Mouse (Mus musculus) neural tube, embryonic 14.5 days (tissue): ENCODE measurements around the gene Gdpd5. TPM values are rescaled to one million over a fixed set of nuclear protein-coding genes. Genes with fewer than 3 reads are reported as not detected.

Source experiments
- ATAC-seq: fragments of 200-750 bp; cut with Nextera tagmentation; 2 replicates; pipeline ENCODE4 v1.8.0; 2017; ENCODE audit warnings: low read depth, mild to moderate bottlenecking, moderate TSS enrichment, moderate library complexity
- H3K27ac ChIP-seq: fragments of 300-500 bp; sonication (generic); 2 replicates; pipeline ENCODE4 v1.5.1; 2014; ENCODE audit warnings: low read depth, mild to moderate bottlenecking, control low read depth, low read length, moderate library complexity, mixed read lengths
- H3K27me3 ChIP-seq: fragments of 300-500 bp; sonication (generic); 2 replicates; pipeline ENCODE4 v1.6.1; 2014; ENCODE audit warnings: low read length; ENCODE audit not compliant: control insufficient read depth, insufficient read depth
- H3K36me3 ChIP-seq: fragments of 300-500 bp; sonication (generic); 2 replicates; pipeline ENCODE4 v1.6.1; 2014; ENCODE audit warnings: low read length, mixed read lengths; ENCODE audit not compliant: control insufficient read depth, insufficient read depth
- H3K4me1 ChIP-seq: fragments of 300-500 bp; sonication (generic); 2 replicates; pipeline ENCODE4 v1.6.1; 2014; ENCODE audit warnings: low read length; ENCODE audit not compliant: control insufficient read depth, insufficient read depth
- H3K4me2 ChIP-seq: fragments of 300-500 bp; sonication (generic); 2 replicates; pipeline ENCODE4 v1.6.1; 2014; ENCODE audit warnings: mild to moderate bottlenecking, low read depth, low read length, control low read depth
- H3K4me3 ChIP-seq: fragments of 300-500 bp; sonication (generic); 2 replicates; pipeline ENCODE4 v1.5.1; 2014; ENCODE audit warnings: low read depth, low read length, control low read depth, mixed read lengths
- H3K9ac ChIP-seq: fragments of 300-500 bp; sonication (generic); replicated peaks from 2 replicates; pipeline ENCODE4 v1.6.1; 2014; ENCODE audit warnings: low read depth, mild to moderate bottlenecking, control low read depth, low read length, mixed read lengths
- H3K9me3 ChIP-seq: fragments of 300-500 bp; sonication (generic); 2 replicates; pipeline ENCODE4 v1.6.1; 2016; ENCODE audit warnings: low read length; ENCODE audit not compliant: control insufficient read depth
- WGBS: fragments of 180-500 bp; shearing (Covaris S2); extraction: QIAGEN DNeasy Blood & Tissue Kit; methylation state at CpG from one replicate; pipeline ENCODE4 v1.1.7; 2014; 5-methylcytosine and 5-hydroxymethylcytosine counted together
- polyA plus RNA-seq: library from polyadenylated mRNA; unstranded; fragments of >200 nt; fragmentation: Nextera tagmentation; extraction: Ambion mirVana; gene quantifications from 2 replicates; pipeline ENCODE4 v1.2.1, GENCODE M21; 2014

Gene Gdpd5
- polyA plus RNA-seq, 1 experiment from 2014 or later = 38.1 TPM

- peak; percentile 28; the same call in 1 of the 2 replicates for ATAC-seq
- 2% methylated on average over 18 of the region's 18 CpGs for WGBS
- peaks cover 36% of the 10 kb centered on the region for H3K4me1 ChIP-seq
Observed at GRCm38 (mm10) chr7:99351802-99352517, 29.3 kb upstream of the Gdpd5 start.

DNA sequence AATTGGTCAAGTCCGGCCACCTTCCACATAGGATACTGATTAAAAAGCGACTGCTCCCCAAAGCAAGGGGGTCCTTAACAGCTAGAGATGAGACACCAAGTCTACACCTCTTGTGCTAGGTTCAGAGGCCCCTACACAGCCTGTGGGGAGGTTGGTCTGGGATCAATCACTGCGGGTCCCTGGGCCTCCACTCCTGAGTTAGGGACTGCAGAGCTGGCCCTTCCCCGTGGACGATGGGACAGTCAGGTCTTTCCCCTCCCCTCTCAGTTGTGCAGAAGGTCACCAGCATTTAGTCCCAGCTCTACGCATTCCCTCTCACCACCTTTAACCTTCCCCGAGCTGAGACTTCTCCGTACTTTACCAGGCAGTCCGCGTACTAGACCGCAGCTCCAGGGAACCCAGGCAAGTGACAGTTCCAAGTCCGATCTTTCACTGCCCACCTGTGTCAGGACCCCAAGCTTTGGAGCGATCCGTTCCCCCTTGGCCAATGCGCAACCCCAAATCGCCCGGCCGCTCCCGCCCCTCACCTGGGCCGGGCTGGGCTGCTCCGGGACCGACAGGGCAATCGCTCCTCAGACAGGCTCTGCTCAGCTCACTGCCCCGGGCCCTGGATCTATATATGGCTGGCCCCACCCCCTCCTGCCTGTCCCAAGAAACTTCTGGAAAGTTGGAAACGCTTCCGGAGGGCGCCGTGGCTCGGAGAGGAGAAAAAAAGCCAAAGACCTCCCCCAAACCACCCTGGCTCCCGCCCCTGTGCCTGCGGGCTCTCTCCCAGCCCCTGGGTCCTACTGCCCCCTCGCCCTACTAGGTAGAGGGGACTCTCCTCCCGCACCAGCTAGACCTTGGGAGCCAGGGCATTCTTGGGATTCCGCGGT lies 28.5 kb upstream of the Gdpd5 start, which contains the start of gene Serpinh1:
Gene Serpinh1, minus strand, starts transcription at position 714 of the 875 bp plus-strand sequence.
- WGBS = 2% methylated on average over 33 of the region's 35 CpGs
- peaks cover 36% of the 10 kb centered on the region for H3K4me1 ChIP-seq
- peak within 1 kb of the TSS; percentile 61 for H3K4me2 ChIP-seq

More at GRCm38 (mm10) chr7:99351802-99352517, 29.3 kb upstream of the Gdpd5 start:
- peak overlapping the region; percentile 37 for H3K4me3 ChIP-seq
- H3K4me2 ChIP-seq = peak overlapping the region; percentile 61
- H3K27ac ChIP-seq = peak overlapping the region; percentile 79
- H3K9ac ChIP-seq = peak overlapping the region; percentile 68
- H3K9me3 ChIP-seq = no peaks in the 10 kb centered on the region
- H3K36me3 ChIP-seq = no peaks in the 10 kb centered on the region; the same call in 1 of the 2 replicates
- no peaks in the 10 kb centered on the region for H3K27me3 ChIP-seq

GRCm38 (mm10) chr7:99355731-99356131 lies 25.5 kb upstream of the Gdpd5 start:
- no peak overlapping the region for H3K9ac ChIP-seq
- ATAC-seq = no peak
- H3K27ac ChIP-seq = peak overlapping the region; percentile 71
- peaks cover 41% of the 10 kb centered on the region for H3K4me1 ChIP-seq
- H3K4me2 ChIP-seq = peak overlapping the region; percentile 32; the same call in 1 of the 2 replicates
- H3K9me3 ChIP-seq = no peaks in the 10 kb centered on the region
- H3K36me3 ChIP-seq = no peaks in the 10 kb centered on the region
- no peaks in the 10 kb centered on the region for H3K27me3 ChIP-seq
- WGBS = 11% methylated on average over 7 of the region's 7 CpGs
- H3K4me3 ChIP-seq = no peak overlapping the region

More for the DNA sequence above, 28.5 kb upstream of the Gdpd5 start, which contains the start of gene Serpinh1:
- Histone ChIP-seq H3K27ac (peak within 1 kb of the TSS; percentile 79), H3K4me3 (peak within 1 kb of the TSS; percentile 37), H3K36me3 (no peaks in the 10 kb centered on the region; the same call in 1 of the 2 replicates), H3K9ac (peak within 1 kb of the TSS; percentile 68), H3K27me3 (no peaks in the 10 kb centered on the region), H3K9me3 (no peaks in the 10 kb centered on the region)
- ATAC-seq = peak; percentile 55; the same call in 1 of the 2 replicates

DNA sequence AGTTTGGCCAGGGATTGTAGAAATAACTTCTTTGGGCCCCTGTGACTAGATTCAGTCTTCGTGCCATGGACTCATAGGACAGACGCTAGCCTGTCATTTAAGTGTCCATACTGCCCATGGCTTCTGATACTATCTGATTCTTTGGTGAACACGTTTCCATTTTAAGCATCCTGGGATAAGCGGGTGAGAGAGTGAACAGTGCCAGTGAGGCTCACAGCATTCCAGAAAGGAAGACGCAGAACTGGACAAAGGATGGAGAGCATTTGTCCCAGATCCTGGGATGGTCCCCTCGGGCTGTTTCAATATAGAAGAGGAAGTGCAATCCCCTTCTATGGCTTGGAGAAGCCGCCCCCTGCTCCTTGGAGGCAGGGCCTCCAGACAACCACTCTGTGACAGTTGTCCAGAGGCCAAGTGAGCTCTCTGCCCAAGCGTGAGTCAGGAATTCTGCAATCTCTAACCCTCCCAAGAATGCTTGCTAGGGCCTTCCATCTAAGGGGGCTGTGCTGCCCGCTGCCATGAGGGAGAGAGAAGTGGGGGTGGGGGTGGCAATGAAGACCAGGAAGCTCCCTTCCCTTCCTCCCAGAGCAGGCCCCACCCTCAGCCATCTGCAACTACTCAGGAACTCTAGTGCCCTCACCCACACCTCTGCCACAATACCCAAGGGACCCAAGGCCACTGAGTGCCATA lies 24.8 kb upstream of the Gdpd5 start:
- H3K4me1 ChIP-seq = peaks cover 47% of the 10 kb centered on the region
- WGBS = 43% methylated on average over 9 of the region's 9 CpGs
- H3K4me2 ChIP-seq = no peak overlapping the region
- H3K9me3 ChIP-seq = no peaks in the 10 kb centered on the region
- no peak overlapping the region for H3K4me3 ChIP-seq
- no peak overlapping the region for H3K9ac ChIP-seq
- no peak for ATAC-seq
- no peaks in the 10 kb centered on the region for H3K36me3 ChIP-seq
- no peaks in the 10 kb centered on the region for H3K27me3 ChIP-seq
- peak overlapping the region; percentile 71 for H3K27ac ChIP-seq

GRCm38 (mm10) chr7:99357201-99357600 lies 24.0 kb upstream of the Gdpd5 start:
- Histone ChIP-seq H3K4me3 (no peak overlapping the region), H3K27ac (peak overlapping the region; percentile 71; the same call in 1 of the 2 replicates), H3K27me3 (no peaks in the 10 kb centered on the region), H3K36me3 (no peaks in the 10 kb centered on the region), H3K9me3 (no peaks in the 10 kb centered on the region), H3K9ac (no peak overlapping the region), H3K4me1 (peaks cover 39% of the 10 kb centered on the region), H3K4me2 (no peak overlapping the region)
- WGBS = 55% methylated on average over 7 of the region's 7 CpGs
- no peak for ATAC-seq

GRCm38 (mm10) chr7:99358371-99358770 lies 22.8 kb upstream of the Gdpd5 start:
- no peak overlapping the region for H3K4me2 ChIP-seq

DNA sequence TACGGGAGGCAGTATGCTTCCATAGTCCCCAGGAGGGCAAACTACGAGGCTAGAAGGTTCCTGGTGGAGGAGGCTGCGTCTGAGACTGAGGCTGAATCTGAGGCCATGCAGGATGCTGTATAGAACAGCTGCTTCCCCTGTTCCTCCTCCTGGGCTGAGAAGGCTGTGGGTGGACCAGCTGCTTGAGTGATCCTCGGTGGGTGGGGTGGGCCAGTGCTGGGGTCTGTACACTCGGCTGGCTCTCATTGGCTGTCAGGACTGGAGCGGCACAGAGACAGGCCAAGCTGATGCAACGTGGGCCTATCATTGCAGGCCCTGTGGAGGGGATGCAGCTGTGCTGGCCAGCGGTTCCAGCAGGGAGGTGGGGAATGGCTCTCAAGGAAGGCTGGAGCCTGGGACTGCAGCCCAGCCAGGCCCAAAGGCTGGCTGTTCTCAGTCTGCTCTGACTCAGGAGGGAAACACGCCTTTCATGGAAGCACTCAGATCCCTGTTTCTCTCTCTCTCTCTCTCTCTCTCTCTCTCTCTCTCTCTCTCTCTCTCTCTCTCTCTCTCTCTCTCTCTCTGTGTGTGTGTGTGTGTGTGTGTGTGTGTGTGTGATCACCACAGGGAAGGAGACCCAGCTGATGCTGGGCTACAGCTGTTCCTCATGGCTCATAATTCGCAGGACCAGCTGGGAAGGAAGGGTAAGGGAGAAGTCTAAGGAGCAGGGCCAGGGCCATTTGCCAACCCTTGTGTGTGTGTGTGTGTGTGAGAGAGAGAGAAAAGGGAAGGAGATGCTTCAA lies 21.0 kb upstream of the Gdpd5 start:
- Histone ChIP-seq H3K4me2 (peak overlapping the region; percentile 7; the same call in 1 of the 2 replicates), H3K27ac (peak overlapping the region; percentile 94), H3K36me3 (no peaks in the 10 kb centered on the region), H3K9me3 (no peaks in the 10 kb centered on the region), H3K4me1 (peaks cover 33% of the 10 kb centered on the region), H3K9ac (peak overlapping the region; percentile 30), H3K27me3 (no peaks in the 10 kb centered on the region), H3K4me3 (no peak overlapping the region)
- 4% methylated on average over 10 of the region's 10 CpGs for WGBS
- ATAC-seq = peak; percentile 99

More at GRCm38 (mm10) chr7:99358371-99358770, 22.8 kb upstream of the Gdpd5 start:
- Histone ChIP-seq H3K27ac (no peak overlapping the region), H3K36me3 (no peaks in the 10 kb centered on the region), H3K4me1 (peaks cover 34% of the 10 kb centered on the region), H3K4me3 (no peak overlapping the region), H3K27me3 (no peaks in the 10 kb centered on the region), H3K9me3 (no peaks in the 10 kb centered on the region), H3K9ac (no peak overlapping the region)
- 90% methylated on average over 8 of the region's 8 CpGs for WGBS
- no peak for ATAC-seq
